Mouse (Mus musculus) frontal cortex, adult (tissue): ENCODE measurements around the gene Msi2.

Experiments used
- ATAC-seq: cut with Nextera tagmentation; 2 replicates; pipeline ENCODE4 v1.9.2; 2017; ENCODE audit warnings: mild to moderate bottlenecking, moderate library complexity, mixed read lengths; ENCODE audit not compliant: low TSS enrichment

Gene Msi2

DNA sequence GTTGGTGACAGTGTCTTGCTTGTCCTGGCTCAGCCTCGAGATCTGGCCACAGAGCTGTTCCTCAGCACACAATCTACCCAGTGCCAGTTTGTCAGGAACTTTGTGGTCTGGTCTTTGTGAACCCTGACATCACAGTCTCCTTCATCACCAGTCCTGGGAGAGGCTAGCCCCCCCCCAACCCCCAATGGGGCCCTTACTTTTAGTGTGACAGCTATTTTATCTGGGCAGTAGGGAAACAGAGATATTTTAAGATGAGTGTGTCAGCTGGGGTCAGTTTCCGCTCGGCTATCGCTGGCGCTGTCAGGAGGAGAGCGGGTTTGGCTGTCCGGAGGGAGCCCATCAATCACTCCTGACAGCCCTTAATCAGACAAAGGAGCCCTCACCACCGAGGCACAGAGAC lies 404.8 kb downstream of the Msi2 start:
- ATAC-seq, result no peak

- no peak for ATAC-seq
Observed at GRCm38 (mm10) chr11:88311606-88312005, 406.7 kb downstream of the Msi2 start.

DNA sequence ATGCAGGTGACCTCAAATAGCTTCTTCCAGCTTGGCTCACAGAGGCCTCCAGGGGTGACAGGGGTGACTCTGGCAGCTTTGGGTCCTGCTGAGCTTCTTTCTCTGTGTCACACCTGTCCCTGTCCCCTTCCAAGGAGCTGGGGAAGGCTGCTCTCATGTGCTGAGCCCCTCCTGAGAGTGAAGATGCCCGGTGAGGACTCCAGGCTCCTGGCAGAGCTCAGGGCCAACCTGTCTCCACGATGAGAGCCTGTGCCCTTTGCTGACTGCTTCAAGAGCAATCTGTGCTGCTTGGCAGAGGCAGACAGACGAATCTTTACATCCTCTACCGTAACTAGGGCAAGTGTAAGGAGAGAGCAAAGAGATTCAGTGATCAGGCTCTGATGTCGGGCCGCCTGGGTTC lies 407.5 kb downstream of the Msi2 start:
- ATAC-seq, result no peak

- ATAC-seq, result no peak
Observed at GRCm38 (mm10) chr11:88309059-88309700, 409.1 kb downstream of the Msi2 start.

GRCm38 (mm10) chr11:88307616-88308543 lies 410.4 kb downstream of the Msi2 start:
- no peak for ATAC-seq

DNA sequence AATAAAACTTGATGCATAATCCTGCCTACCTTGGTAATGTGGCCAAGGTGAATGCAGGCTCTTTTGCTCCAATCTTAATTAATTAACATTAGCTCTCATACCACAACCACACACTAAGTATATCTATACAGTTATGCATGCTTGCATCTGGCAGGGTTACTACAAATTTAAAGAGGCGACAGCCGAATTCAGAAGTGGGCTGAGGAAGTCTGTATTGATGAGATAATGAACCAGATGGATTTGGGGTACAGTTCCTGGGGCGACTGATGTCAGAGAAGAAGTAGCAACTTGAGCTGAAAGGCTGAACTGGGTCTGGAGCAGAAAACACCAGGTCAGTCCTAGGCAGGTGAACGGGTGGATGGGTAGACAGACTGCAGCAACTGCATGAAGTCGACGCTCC lies 412.6 kb downstream of the Msi2 start:
- no peak for ATAC-seq

GRCm38 (mm10) chr11:88301619-88302018 lies 416.7 kb downstream of the Msi2 start:
- ATAC-seq, result no peak

DNA sequence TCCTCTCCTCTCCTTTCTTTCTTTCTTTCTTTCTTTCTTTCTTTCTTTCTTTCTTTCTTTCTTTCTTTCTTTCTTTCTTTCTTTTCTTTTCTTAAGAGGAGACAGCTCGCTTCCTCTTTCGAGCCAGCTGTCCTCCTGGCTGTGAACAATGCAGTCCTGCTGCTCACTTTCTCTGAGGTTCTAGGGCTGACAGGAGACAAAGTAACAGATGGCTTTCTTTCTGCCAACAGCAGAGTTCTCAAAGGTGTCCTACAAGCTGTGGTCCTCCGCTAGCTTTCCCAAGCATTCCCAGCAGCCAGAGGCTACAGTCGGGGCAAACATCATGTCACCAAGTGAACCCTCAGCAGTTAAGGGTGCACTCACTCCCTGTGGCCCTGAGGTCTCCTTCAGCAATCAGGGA lies 419.0 kb downstream of the Msi2 start:
- no peak for ATAC-seq

GRCm38 (mm10) chr11:88297526-88297925 lies 420.8 kb downstream of the Msi2 start:
- ATAC-seq, result no peak

DNA sequence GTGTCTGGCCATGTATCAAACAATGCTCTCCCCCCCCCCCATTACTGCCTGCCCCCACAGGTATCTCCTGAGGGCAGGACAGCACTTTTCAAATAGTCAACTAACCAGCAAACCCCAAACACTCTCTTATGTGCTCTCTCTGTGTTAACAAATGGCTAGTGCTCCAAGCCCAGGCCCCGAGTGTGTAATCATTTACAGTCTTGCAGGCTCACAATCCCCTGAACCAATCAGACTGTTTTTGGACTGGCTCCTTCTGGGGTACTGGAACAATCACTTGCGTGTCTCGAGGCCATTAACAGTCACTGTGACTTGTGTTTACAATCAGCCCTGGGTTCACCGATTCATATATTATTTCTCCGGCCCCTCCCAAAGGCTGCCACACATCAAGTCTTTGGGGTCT lies 423.0 kb downstream of the Msi2 start:
- ATAC-seq, result no peak

DNA sequence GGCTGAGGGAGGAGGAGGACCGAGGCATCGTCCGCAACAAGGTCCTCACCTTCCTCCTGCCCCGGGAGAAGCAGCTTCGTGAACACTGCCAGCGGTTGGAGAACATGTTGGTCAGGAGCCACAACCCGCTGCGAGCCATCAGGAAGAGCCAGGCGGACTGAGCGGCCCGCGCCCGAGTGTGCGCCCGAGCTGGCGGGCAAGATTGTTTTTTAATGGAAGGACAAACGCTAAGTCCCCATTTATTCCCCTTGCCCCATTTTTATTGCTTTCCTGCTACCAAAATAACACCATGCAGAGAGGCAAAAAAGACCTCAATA lies 424.0 kb downstream of the Msi2 start:
- no peak for ATAC-seq

DNA sequence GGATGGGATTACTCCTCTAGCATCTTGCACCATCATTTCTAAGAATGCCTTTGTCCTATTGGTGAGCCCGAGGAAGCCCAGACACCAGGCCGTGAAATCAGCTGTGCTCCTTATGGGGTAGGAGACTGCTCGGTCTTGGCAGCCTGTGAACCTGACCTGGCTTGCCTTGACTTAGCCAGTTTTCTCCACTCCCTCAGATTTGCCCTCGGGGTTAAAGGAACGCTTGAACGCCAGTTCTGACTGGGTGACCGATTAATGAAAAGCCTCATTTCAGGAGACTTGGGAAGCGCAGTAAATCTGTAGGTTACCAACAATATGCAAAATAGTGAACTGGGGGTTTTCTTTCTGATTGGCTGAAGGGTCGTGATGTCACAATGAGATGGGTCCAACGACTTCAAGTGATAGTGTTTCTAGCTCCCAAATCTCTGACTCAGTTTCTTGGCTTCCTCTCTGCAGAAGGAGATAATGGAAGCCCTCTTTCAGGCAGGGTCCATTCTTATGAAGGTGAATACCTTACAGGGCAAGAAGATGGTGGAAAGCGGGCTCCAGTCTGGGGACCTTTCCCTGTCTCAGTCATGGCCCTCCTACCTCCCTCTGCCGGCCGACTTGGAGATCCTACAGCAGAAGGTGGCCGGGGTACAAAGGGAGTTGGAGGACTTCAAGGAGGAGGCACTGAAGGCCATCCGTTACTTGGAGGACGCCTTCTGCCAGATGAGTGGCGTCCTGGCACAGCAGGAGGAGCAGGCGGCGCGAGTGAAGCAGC lies 424.5 kb downstream of the Msi2 start, which contains the start of gene Ccdc182:
TSS of gene Ccdc182 (plus strand) at position 428 of the 763 bp plus-strand sequence.
- ATAC-seq, result no peak

GRCm38 (mm10) chr11:88291688-88292087 lies 426.6 kb downstream of the Msi2 start:
- ATAC-seq, result 0 out of 2 replicates have a peak, but pooled peaks have one; percentile 20

DNA sequence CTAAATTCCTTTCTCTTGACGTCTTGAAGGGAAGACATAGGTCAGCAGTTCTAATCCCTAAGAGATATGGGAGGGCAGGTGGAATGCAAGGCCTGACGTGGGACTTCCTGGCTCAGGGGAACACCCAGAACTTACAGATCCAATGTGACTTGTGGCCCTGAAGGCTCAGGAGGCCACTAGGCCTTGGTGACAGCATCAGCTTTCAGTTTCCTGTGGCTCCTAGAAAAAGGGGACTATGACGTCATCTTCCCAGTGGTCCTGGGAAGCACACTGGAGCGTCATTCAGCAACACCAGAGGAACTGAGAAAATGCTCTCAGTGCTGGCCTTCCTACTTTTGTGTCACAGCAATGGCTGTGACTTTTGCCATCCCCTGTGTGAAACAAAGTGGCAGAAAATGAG lies 427.1 kb downstream of the Msi2 start:
- ATAC-seq, result no peak
